Mouse (Mus musculus): ENCODE results near the gene Gm28230. TPM values are rescaled to one million over a fixed set of nuclear protein-coding genes. Genes with fewer than 3 reads are reported as not detected.

Gm28230 gene
- polyA plus RNA-seq, 1 experiment: not detected

- Histone ChIP-seq H3K4me3 (replicated peaks) (no peak overlapping the region), H3K36me3 (ENCODE audit: control insufficient read depth) (no peaks in the 10 kb centered on the region), H3K4me1 (ENCODE audit: control insufficient read depth) (no peaks in the 10 kb centered on the region), H3K9me3 (ENCODE audit: control insufficient read depth, low read length) (no peaks in the 10 kb centered on the region), H3K27me3 (ENCODE audit: control insufficient read depth) (peaks cover 99% of the 10 kb centered on the region)
- TF ChIP-seq GATA1 (IDR thresholded peaks at IDR 0.05; ENCODE audit: low read length) (no peak), TAL1 (IDR thresholded peaks at IDR 0.05; ENCODE audit: low read length) (no peak)
These were observed 7.9 kb downstream of the Gm28230 start for GRCm38 (mm10) chr2:74734451-74734850.

- no peak for TF ChIP-seq TAL1 (IDR thresholded peaks at IDR 0.05; ENCODE audit: low read length)
- H3K4me3 ChIP-seq (replicated peaks): no peak overlapping the region
These were observed 8.7 kb downstream of the Gm28230 start for GRCm38 (mm10) chr2:74734996-74735811.

GRCm38 (mm10) chr2:74735851-74736687, 9.5 kb downstream of the Gm28230 start:
- Histone ChIP-seq H3K4me1 (ENCODE audit: control insufficient read depth) (no peaks in the 10 kb centered on the region), H3K27me3 (ENCODE audit: control insufficient read depth) (peaks cover 100% of the 10 kb centered on the region), H3K9me3 (ENCODE audit: control insufficient read depth, low read length) (no peaks in the 10 kb centered on the region), H3K4me3 (replicated peaks) (no peak overlapping the region), H3K36me3 (ENCODE audit: control insufficient read depth) (no peaks in the 10 kb centered on the region)
- no peak for TF ChIP-seq GATA1 (IDR thresholded peaks at IDR 0.05; ENCODE audit: low read length)
- no peak for TF ChIP-seq TAL1 (IDR thresholded peaks at IDR 0.05; ENCODE audit: low read length)

More at GRCm38 (mm10) chr2:74734996-74735811, 8.7 kb downstream of the Gm28230 start:
- Histone ChIP-seq H3K4me1 (ENCODE audit: control insufficient read depth) (no peaks in the 10 kb centered on the region), H3K36me3 (ENCODE audit: control insufficient read depth) (no peaks in the 10 kb centered on the region), H3K27me3 (ENCODE audit: control insufficient read depth) (peaks cover 100% of the 10 kb centered on the region), H3K9me3 (ENCODE audit: control insufficient read depth, low read length) (no peaks in the 10 kb centered on the region)

GRCm38 (mm10) chr2:74736688-74737577, 10.4 kb downstream of the Gm28230 start:
- TF ChIP-seq TAL1 (IDR thresholded peaks at IDR 0.05; ENCODE audit: low read length): no peak
- TF ChIP-seq GATA1 (IDR thresholded peaks at IDR 0.05; ENCODE audit: low read length): no peak
- Histone ChIP-seq H3K36me3 (ENCODE audit: control insufficient read depth) (no peaks in the 10 kb centered on the region), H3K9me3 (ENCODE audit: control insufficient read depth, low read length) (no peaks in the 10 kb centered on the region), H3K4me1 (ENCODE audit: control insufficient read depth) (no peaks in the 10 kb centered on the region), H3K4me3 (replicated peaks) (no peak overlapping the region), H3K27me3 (ENCODE audit: control insufficient read depth) (peaks cover 100% of the 10 kb centered on the region)

GRCm38 (mm10) chr2:74737578-74738070, 11.1 kb downstream of the Gm28230 start:
- Histone ChIP-seq H3K4me1 (ENCODE audit: control insufficient read depth) (no peaks in the 10 kb centered on the region), H3K36me3 (ENCODE audit: control insufficient read depth) (no peaks in the 10 kb centered on the region), H3K27me3 (ENCODE audit: control insufficient read depth) (peaks cover 100% of the 10 kb centered on the region), H3K4me3 (replicated peaks) (no peak overlapping the region), H3K9me3 (ENCODE audit: control insufficient read depth, low read length) (no peaks in the 10 kb centered on the region)
- no peak for TF ChIP-seq GATA1 (IDR thresholded peaks at IDR 0.05; ENCODE audit: low read length)
- no peak for TF ChIP-seq TAL1 (IDR thresholded peaks at IDR 0.05; ENCODE audit: low read length)

- no peak for TF ChIP-seq TAL1 (IDR thresholded peaks at IDR 0.05; ENCODE audit: low read length)
- no peak for TF ChIP-seq GATA1 (IDR thresholded peaks at IDR 0.05; ENCODE audit: low read length)
- no peaks in the 10 kb centered on the region for H3K9me3 ChIP-seq (ENCODE audit: control insufficient read depth, low read length)
- no peaks in the 10 kb centered on the region for H3K4me1 ChIP-seq (ENCODE audit: control insufficient read depth)
- H3K36me3 ChIP-seq (ENCODE audit: control insufficient read depth): no peaks in the 10 kb centered on the region
- no peak overlapping the region for H3K4me3 ChIP-seq (replicated peaks)
- peaks cover 98% of the 10 kb centered on the region for H3K27me3 ChIP-seq (ENCODE audit: control insufficient read depth)
These were observed 12.3 kb downstream of the Gm28230 start for GRCm38 (mm10) chr2:74738623-74739475.

GRCm38 (mm10) chr2:74739476-74739800, 12.9 kb downstream of the Gm28230 start:
- TF ChIP-seq TAL1 (IDR thresholded peaks at IDR 0.05; ENCODE audit: low read length): no peak
- TF ChIP-seq GATA1 (IDR thresholded peaks at IDR 0.05; ENCODE audit: low read length): no peak
- Histone ChIP-seq H3K9me3 (ENCODE audit: control insufficient read depth, low read length) (no peaks in the 10 kb centered on the region), H3K4me1 (ENCODE audit: control insufficient read depth) (no peaks in the 10 kb centered on the region), H3K4me3 (replicated peaks) (no peak overlapping the region), H3K36me3 (ENCODE audit: control insufficient read depth) (no peaks in the 10 kb centered on the region), H3K27me3 (ENCODE audit: control insufficient read depth) (peaks cover 98% of the 10 kb centered on the region)

- TF ChIP-seq GATA1 (IDR thresholded peaks at IDR 0.05; ENCODE audit: low read length) (no peak), TAL1 (IDR thresholded peaks at IDR 0.05; ENCODE audit: low read length) (no peak)
- peaks cover 98% of the 10 kb centered on the region for H3K27me3 ChIP-seq (ENCODE audit: control insufficient read depth)
- H3K4me3 ChIP-seq (replicated peaks): no peak overlapping the region
- no peaks in the 10 kb centered on the region for H3K9me3 ChIP-seq (ENCODE audit: control insufficient read depth, low read length)
- H3K4me1 ChIP-seq (ENCODE audit: control insufficient read depth): no peaks in the 10 kb centered on the region
- no peaks in the 10 kb centered on the region for H3K36me3 ChIP-seq (ENCODE audit: control insufficient read depth)
These were observed 13.3 kb downstream of the Gm28230 start for GRCm38 (mm10) chr2:74739869-74740268.
